Mouse (Mus musculus) hindbrain, embryonic 11.5 days (tissue): ENCODE measurements around the gene Sin3b. TPM values are rescaled to one million over a fixed set of nuclear protein-coding genes. Genes with fewer than 3 reads are reported as not detected.
"Not testable (repeated sequence)": the region's sequence is repeated elsewhere in the genome, so short reads cannot be mapped to it uniquely, and the experiment has no call there.

Experiments
- ATAC-seq: fragments of 200-750 bp; cut with Nextera tagmentation; 2 replicates; pipeline ENCODE4 v1.8.0; 2017; ENCODE audit warnings: mild to moderate bottlenecking, moderate TSS enrichment, moderate library complexity; ENCODE audit not compliant: low FRiP score
- DNase-seq: peaks from one replicate; pipeline ENCODE4 v3.0.0-alpha.2; 2015; ENCODE audit warnings: low spot score
- H3K27ac ChIP-seq: fragments of 300-500 bp; sonication (generic); 2 replicates; pipeline ENCODE4 v1.5.1; 2014; ENCODE audit warnings: mild to moderate bottlenecking, low read depth, low read length
- H3K27me3 ChIP-seq: fragments of 300-500 bp; sonication (generic); 2 replicates; pipeline ENCODE4 v1.6.1; 2014; ENCODE audit warnings: mild to moderate bottlenecking, low read length, moderate library complexity, mixed read lengths; ENCODE audit not compliant: control insufficient read depth, insufficient read depth
- H3K36me3 ChIP-seq: fragments of 300-500 bp; sonication (generic); 2 replicates; pipeline ENCODE4 v1.6.1; 2014; ENCODE audit warnings: mild to moderate bottlenecking, low read length, moderate library complexity, mixed read lengths; ENCODE audit not compliant: control insufficient read depth, insufficient read depth
- H3K4me1 ChIP-seq: fragments of 300-500 bp; sonication (generic); replicated peaks from 2 replicates; pipeline ENCODE4 v1.6.1; 2014; ENCODE audit warnings: low read length, mixed read lengths; ENCODE audit not compliant: control insufficient read depth, insufficient read depth
- H3K4me2 ChIP-seq: fragments of 300-500 bp; sonication (generic); replicated peaks from 2 replicates; pipeline ENCODE4 v1.6.1; 2014; ENCODE audit warnings: mild to moderate bottlenecking, low read depth, low read length
- H3K4me3 ChIP-seq: fragments of 300-500 bp; sonication (generic); 2 replicates; pipeline ENCODE4 v1.5.1; 2014; ENCODE audit warnings: low read depth, low read length
- H3K9ac ChIP-seq: fragments of 300-500 bp; sonication (generic); 2 replicates; pipeline ENCODE4 v1.6.1; 2014; ENCODE audit warnings: low read depth, low read length
- H3K9me3 ChIP-seq: fragments of 300-500 bp; sonication (generic); 2 replicates; pipeline ENCODE4 v1.6.1; 2016; ENCODE audit warnings: low read length; ENCODE audit not compliant: control insufficient read depth
- WGBS: fragments of 180-500 bp; shearing (Covaris S2); extraction: QIAGEN DNeasy Blood & Tissue Kit; methylation state at CpG from one replicate; pipeline ENCODE4 v1.1.7; 2014; 5-methylcytosine and 5-hydroxymethylcytosine counted together
- polyA plus RNA-seq: library from polyadenylated mRNA; unstranded; fragments of >200 nt; fragmentation: Nextera tagmentation; extraction: Ambion mirVana; gene quantifications from 2 replicates; pipeline ENCODE4 v1.2.1, GENCODE M21; 2014

The Sin3b gene
- polyA plus RNA-seq, 1 experiment from 2014 or later = 153 TPM

DNA sequence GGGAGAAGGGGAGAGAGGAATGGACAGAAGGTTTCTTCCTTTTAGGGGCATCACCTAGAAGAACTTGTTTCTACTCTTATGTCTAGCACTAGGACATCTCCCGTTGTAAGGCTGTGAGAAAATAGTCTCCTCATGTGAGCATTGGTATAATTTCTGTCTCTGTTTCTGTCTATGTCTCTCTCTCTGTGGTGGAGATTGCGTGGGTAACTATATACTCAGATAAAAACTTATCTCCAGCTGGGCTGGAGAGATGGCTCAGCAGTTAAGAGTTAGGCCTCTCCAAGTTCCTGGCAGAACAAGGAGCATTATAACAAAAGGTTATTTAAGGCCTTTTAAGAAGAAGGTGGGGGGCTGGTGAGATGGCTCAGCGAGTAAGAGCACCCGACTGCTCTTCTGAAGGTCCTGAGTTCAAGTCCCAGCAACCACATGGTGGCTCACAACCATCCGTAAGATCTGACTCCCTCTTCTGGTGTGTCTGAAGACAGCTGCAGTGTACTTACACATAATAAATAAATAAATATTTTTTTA lies 39.4 kb upstream of the Sin3b start:
- not testable (repeated sequence) for DNase-seq, H3K27ac ChIP-seq, H3K9me3 ChIP-seq, H3K4me3 ChIP-seq, ATAC-seq, H3K27me3 ChIP-seq, H3K4me1 ChIP-seq, H3K36me3 ChIP-seq, H3K9ac ChIP-seq, H3K4me2 ChIP-seq
- WGBS = 83% methylated on average over 5 of the region's 5 CpGs

- 100% methylated on average over 2 of the region's 2 CpGs for WGBS
- Histone ChIP-seq H3K4me3 (no peak overlapping the region), H3K9me3 (no peaks in the 10 kb centered on the region), H3K4me2 (no peak overlapping the region), H3K9ac (no peak overlapping the region), H3K27me3 (no peaks in the 10 kb centered on the region), H3K36me3 (no peaks in the 10 kb centered on the region), H3K27ac (no peak overlapping the region), H3K4me1 (no peaks in the 10 kb centered on the region)
- DNase-seq = no peak
- peak; percentile 53; the same call in 1 of the 2 replicates for ATAC-seq
Measured at GRCm38 (mm10) chr8:72698349-72698926, 24.6 kb upstream of the Sin3b start.

GRCm38 (mm10) chr8:72712569-72712968 lies 10.5 kb upstream of the Sin3b start:
- H3K36me3 ChIP-seq = no peaks in the 10 kb centered on the region
- H3K27ac ChIP-seq = no peak overlapping the region
- no peak overlapping the region for H3K4me3 ChIP-seq
- H3K4me2 ChIP-seq = no peak overlapping the region
- 37% methylated on average over 6 of the region's 6 CpGs for WGBS
- DNase-seq (no peak), ATAC-seq (no peak)
- H3K4me1 ChIP-seq = no peaks in the 10 kb centered on the region
- no peaks in the 10 kb centered on the region for H3K9me3 ChIP-seq
- H3K9ac ChIP-seq = no peak overlapping the region
- H3K27me3 ChIP-seq = no peaks in the 10 kb centered on the region

DNA sequence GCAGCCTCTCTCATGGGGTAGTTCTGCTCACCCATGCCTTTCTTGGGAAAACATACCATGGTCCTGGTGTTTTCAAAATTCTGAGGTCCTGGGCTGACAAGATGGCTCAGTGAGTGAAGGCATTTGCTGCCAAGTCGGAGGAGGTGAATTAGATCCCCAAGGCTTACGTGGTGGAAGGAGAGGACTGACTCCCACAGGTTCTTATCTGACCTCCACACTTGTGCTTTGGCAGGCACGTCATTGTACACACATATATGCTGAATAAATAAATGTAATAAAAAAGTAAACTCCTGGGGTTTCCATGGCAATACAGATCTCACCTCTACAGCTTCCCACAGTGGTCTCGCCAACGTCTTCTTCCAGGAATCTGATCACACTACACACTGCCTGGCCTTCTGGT lies 6.5 kb upstream of the Sin3b start:
- H3K4me1 ChIP-seq = no peaks in the 10 kb centered on the region
- H3K4me2 ChIP-seq = no peak overlapping the region
- 88% methylated on average over 5 of the region's 5 CpGs for WGBS
- H3K27ac ChIP-seq = no peak overlapping the region
- no peaks in the 10 kb centered on the region for H3K36me3 ChIP-seq
- no peak for DNase-seq
- H3K4me3 ChIP-seq = no peak overlapping the region
- H3K27me3 ChIP-seq = no peaks in the 10 kb centered on the region
- no peak overlapping the region for H3K9ac ChIP-seq
- no peaks in the 10 kb centered on the region for H3K9me3 ChIP-seq
- no peak for ATAC-seq

DNA sequence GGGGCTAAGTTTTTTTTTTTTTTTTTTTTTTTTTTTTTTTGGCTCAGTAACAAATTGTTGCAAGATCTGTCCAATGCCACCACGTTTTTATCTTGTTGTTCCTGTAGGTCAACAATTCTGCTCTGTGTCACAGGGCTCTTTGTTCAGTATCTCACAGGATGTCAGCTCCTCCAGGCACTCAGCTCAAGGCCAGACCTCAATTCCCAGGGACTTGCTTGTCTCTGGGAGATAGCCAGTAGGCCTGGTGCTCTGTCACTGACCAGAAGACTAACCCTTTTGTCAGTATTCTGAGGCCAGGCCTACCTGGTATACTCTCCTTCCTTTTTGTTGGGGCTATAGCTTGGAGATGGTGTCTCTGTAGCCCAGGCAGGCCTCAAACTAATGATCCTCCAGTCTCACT lies 2.5 kb upstream of the Sin3b start:
- H3K4me2 ChIP-seq = no peak overlapping the region
- no peak for ATAC-seq
- H3K9ac ChIP-seq = no peak overlapping the region
- peaks cover 2% of the 10 kb centered on the region; the same call in 1 of the 2 replicates for H3K36me3 ChIP-seq
- no peaks in the 10 kb centered on the region for H3K9me3 ChIP-seq
- no peak overlapping the region for H3K27ac ChIP-seq
- DNase-seq = no peak
- H3K4me1 ChIP-seq = peaks cover 2% of the 10 kb centered on the region; the same call in 1 of the 2 replicates
- H3K4me3 ChIP-seq = no peak overlapping the region
- no peaks in the 10 kb centered on the region for H3K27me3 ChIP-seq
- 52% methylated on average over 1 of the region's 1 CpGs for WGBS

- no peak overlapping the region for H3K27ac ChIP-seq
- DNase-seq = peak; percentile 44
- ATAC-seq = peak; percentile 58
Measured at GRCm38 (mm10) chr8:72723651-72724001, 541 bp downstream of the Sin3b start.

DNA sequence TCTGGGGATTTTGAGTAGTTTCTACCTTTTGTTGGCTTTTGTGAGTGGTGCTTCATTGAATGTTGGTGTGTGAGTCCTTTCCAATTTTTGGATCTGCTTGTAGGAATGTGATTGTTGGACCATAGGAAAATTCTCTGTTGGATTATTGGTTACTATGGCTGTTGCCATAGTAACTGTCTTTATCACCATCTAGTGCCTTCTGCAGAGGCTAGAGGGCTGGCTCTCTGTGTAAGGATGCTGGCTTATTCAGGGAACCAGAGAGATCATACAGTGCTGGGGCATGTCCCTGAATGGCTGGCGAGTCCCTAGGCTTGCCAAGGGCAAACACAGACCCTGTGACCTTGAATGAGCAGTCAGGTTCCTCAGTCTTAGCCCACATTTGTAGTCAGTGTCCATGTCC lies 5.6 kb downstream of the Sin3b start:
- Histone ChIP-seq H3K9me3 (no peaks in the 10 kb centered on the region), H3K27ac (no peak overlapping the region), H3K36me3 (peaks cover 34% of the 10 kb centered on the region), H3K9ac (no peak overlapping the region), H3K27me3 (no peaks in the 10 kb centered on the region), H3K4me2 (no peak overlapping the region), H3K4me1 (peaks cover 2% of the 10 kb centered on the region; the same call in 1 of the 2 replicates), H3K4me3 (no peak overlapping the region)
- DNase-seq = no peak
- no peak for ATAC-seq
- 95% methylated on average over 1 of the region's 1 CpGs for WGBS

More at GRCm38 (mm10) chr8:72723651-72724001, 541 bp downstream of the Sin3b start:
- H3K9ac ChIP-seq = peak overlapping the region; percentile 96
- no peaks in the 10 kb centered on the region for H3K9me3 ChIP-seq
- H3K4me2 ChIP-seq = peak overlapping the region; percentile 74
- H3K4me3 ChIP-seq = peak overlapping the region; percentile 95
- WGBS = under 1% methylated on average over 30 of the region's 30 CpGs
- no peaks in the 10 kb centered on the region for H3K27me3 ChIP-seq
- peaks cover 2% of the 10 kb centered on the region; the same call in 1 of the 2 replicates for H3K4me1 ChIP-seq
- peaks cover 15% of the 10 kb centered on the region for H3K36me3 ChIP-seq

- H3K4me2 ChIP-seq = no peak overlapping the region
- no peak overlapping the region for H3K4me3 ChIP-seq
- ATAC-seq (no peak), DNase-seq (no peak)
- H3K9ac ChIP-seq = no peak overlapping the region
- 90% methylated on average over 5 of the region's 5 CpGs for WGBS
- H3K4me1 ChIP-seq = no peaks in the 10 kb centered on the region
- no peak overlapping the region for H3K27ac ChIP-seq
- H3K9me3 ChIP-seq = no peaks in the 10 kb centered on the region
- no peaks in the 10 kb centered on the region for H3K27me3 ChIP-seq
- peaks cover 32% of the 10 kb centered on the region for H3K36me3 ChIP-seq
Measured at GRCm38 (mm10) chr8:72735001-72735400, 11.9 kb downstream of the Sin3b start.

GRCm38 (mm10) chr8:72736868-72737267 lies 13.8 kb downstream of the Sin3b start:
- no peaks in the 10 kb centered on the region for H3K27me3 ChIP-seq
- H3K9me3 ChIP-seq = no peaks in the 10 kb centered on the region
- H3K36me3 ChIP-seq = peaks cover 29% of the 10 kb centered on the region
- ATAC-seq (no peak), DNase-seq (no peak)
- no peak overlapping the region for H3K9ac ChIP-seq
- no peak overlapping the region for H3K27ac ChIP-seq
- no peak overlapping the region for H3K4me3 ChIP-seq
- no peak overlapping the region for H3K4me2 ChIP-seq
- no peaks in the 10 kb centered on the region for H3K4me1 ChIP-seq
